Mouse (Mus musculus) urinary bladder, adult 2 months (tissue): ENCODE data around the gene Smim27. TPM values are rescaled to one million over a fixed set of nuclear protein-coding genes. Genes with fewer than 3 reads are reported as not detected.

Source experiments
- DNase-seq: peaks from one replicate; pipeline ENCODE4 v3.0.0; 2022; ENCODE audit warnings: low spot score
- polyA plus RNA-seq: library from polyadenylated mRNA; depleted of rRNA; stranded (reverse); fragments of >200 nt; gene quantifications from 2 replicates; pipeline ENCODE4 v1.2.3, GENCODE M21; 2012; rRNA removed

The Smim27 gene
- 12.0 and 19.4 TPM in 2 replicates for polyA plus RNA-seq

DNA sequence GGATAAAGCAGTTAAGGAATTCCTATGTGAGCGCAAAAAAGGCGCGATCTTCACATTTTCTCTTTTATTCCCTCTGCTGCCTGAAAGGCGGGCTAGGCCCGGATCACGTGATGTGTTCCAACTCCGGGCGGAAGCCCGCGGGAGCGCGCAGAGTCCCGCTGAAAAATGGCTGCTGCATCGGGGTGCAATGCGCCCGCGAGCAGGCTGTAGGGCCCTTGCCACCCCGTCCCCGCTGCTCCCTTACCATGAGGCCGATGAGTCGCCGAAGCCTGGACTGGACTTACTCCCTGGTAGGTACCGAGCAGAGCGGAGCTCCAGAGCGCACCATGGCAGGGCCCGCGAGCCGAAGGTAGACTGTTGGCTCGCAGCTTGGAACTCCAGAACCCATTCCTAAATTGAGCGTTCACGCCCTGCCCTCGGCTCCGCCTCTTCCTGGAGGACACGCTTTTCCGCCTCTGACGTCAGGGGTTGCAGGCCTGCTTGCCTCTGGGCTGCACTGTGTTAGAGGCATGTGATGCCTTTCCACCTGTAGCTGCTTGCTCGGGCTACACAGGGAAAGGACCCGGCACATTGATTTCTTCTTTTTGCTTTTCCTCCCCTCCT, at the start of gene Smim27, which contains the start of gene Topors:
Gene Smim27, plus strand, starts transcription at position 150 of the 603 bp plus-strand sequence.
Gene Topors, minus strand, starts transcription at position 421 of the 603 bp plus-strand sequence.
- DNase-seq: peak; percentile 94

DNA sequence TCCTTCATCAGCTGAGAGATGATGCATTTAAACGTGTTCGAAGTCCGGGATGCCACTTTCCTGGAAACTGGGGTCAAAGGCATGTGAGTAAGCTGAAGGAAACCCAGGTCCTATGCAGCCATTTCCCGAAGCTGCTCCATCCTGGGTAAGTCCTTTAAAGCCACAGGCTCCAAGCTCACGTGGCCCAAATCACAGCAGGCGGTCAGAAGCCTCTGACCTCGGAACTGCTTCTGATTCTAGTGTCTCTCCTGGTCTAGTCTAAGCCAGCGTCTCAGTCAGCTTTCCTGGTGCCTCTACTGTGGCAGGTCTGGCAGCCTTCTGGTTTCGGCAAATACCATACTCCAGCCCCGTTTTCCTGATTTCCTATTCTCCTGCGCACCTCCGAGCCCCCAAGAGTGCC, 48.9 kb upstream of the Smim27 start:
- no peak for DNase-seq

DNA sequence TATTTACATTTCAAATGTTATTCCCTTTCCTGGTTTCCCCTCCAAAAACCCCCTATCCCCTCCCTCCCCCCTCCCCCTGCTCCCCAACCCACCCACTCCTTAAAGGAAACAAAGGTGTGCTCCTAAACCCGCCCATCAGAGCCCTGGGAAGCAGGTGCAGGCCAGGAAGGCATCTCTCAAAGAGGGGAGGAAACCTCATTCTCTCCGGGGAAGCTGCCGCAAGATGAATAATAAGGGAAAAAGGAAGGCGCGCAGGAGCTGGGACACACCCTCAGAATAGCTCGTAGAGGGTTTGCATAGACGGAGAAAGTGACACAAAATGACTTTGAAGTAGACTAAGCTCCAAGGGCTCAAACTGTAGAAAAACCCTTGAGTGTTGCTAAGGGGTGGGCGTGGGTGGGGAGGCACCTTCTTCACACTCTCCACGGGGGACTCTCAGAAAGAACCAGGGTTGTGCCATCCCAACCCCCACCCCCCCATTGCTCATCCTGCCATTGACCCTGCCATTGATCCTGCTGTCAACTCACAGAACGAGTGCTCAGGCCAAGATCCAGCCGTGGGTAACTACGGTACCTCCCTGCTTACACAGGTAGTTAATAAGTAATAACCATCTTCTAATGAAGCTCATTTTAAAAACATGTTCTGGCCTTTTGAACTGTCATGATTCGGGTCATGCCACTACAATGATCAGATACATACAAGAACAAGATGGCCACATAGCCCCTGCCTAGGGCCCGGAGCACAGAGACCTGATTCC, 48.2 kb upstream of the Smim27 start:
- no peak for DNase-seq

DNA sequence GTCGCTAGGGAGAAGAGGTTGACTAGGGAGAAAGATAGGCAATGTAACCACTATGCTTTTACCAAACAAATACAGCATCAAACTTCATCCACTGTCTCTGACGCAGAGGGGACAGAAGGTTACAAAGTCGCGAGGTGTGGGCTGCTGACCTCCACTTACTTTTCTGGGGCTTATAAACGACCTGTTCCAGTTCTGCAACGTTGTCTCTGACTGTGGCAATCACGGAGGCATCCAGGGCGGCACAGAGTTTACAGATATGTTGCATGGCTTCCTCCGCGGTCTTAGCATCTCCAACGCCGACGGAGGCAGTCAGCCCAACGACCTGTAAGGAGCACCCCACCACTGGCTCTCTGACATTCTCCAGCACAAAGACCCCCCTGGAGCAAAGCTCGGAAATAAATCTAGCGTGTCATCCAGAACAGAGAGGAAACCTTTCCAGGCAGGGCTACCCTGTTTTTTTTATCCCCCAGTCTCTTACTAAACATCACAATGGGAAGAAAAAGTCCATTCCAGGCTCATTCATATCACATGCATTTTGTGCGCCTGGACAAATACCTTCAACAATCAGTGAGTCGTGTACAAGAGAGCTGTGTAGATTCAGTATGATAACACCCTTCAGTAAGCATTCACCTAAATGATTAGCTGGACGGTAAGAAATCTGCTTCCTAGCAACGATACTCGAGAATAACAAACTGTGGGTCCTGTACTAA, 47.3 kb upstream of the Smim27 start:
- DNase-seq: no peak

DNA sequence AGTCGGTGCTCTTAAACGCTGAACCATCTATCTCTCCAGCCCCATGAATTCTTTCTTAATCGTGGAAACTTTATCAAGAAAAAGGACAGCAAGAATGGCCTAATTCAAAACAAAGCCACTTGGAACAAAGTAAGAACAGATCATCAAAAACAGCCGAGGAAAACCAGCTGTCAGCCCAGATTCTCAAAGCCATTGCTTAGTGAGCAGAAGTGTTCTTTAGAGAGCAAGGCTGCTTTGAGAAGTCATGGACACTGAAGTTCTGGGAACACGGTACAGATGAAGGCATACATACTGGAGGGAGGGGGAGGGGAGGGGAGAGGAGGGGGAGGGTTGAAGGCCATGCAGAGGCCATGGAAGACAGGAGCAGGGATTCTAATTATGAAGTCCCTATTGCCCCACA, 43.3 kb upstream of the Smim27 start:
- DNase-seq: no peak

DNA sequence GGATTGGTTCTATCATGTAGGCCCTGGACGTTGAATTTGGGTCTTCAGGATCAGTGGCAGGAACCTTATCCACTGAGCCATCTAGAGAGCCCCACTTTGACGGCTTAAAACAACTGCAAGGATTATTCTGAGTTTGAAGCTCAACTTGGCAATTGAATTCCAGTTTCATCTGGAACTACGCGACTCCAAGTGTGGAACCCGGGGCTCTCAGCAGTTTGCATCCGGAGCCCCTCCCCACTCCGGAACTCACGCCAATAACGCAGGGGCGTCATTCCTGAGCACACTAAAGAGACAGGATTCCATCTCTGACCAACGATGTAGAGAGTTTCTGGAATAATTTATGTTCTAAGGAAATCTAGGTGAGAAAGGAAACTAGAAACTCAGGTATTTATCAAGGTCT, 42.2 kb upstream of the Smim27 start:
- DNase-seq: no peak

DNA sequence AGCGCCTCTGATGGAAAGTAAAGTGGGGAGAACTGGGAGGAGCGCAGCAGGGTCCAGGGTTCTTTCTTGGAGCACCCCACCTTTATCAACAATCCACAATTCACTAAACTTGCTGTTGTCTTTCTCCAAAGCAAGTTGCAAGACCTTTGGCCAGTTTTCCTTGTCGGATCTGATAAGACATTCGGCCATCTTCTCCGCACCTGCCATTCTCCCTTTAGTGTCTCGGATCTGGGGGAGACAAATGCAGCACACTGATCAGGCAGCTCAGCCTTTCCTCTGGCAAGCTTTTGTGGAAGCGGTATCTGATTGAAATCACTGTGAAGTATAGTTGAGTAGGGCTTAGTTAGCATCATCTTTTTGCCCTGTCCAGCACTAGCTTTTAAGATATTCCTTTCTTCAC, 41.5 kb upstream of the Smim27 start:
- DNase-seq: no peak

DNA sequence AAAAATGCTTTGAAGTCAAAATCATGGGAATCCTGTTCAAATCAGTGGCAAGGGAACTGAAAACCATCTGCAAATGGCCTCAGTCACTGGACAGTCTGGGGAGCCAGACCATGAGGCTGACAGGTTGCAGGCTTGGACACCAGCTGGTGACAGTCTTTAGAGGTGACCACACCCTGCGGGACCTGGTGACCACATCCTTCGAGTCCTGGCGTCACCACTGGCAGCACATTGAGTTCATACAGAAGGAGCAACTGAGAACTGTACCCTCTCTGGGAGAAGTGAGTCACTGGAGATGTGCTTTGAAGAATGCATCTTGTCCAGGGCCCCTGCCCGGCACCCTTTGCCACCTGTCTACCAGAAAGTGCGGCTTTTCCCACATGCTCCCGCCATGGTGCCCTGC, 39.7 kb upstream of the Smim27 start:
- no peak for DNase-seq

DNA sequence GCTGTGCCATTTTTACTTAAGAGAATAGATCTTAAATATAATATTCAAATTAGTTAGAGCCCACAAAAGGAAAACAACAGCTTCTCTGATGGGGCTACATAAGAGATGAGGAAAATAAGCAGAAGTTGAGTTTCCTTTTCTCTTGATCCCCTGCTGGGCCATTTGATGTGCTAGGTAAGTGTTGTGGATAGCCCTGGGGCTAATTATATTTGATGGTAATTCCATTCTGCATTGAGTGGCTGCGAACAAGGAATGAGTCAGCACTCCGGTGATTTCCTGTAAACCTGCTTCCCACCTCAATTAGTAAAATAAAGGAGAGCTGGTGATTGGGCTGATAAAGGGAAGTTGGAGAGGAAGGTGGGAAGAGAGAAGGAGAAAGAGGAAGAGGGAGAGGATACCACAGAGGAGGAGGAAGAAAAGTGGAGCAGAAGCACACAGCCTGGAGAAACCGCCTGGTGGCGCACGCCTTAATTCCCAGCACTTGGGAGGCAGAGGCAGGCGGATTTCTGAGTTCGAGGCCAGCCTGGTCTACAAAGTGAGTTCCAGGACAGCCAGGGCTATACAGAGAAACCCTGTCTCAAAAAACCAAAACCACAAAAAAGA, 36.2 kb upstream of the Smim27 start:
- no peak for DNase-seq

DNA sequence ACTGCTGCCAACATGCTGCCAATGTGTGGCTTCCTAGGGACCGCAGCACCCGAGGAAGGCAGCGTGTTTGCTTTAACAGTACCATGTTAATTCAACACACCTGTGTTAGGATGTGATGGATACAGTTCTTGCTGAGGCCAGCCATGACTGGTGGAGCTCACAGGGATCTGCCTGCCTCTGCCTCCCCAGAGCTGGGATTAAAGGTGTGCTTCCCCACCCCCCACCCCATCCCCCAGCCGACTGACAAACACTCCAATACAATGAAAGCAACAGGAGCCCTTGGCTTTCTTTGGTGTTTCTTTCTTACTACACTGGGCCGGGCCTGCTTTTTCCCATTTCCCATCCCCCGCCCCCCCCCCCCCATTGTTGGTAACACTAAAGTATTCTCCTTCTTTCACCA, 35.1 kb upstream of the Smim27 start:
- no peak for DNase-seq

DNA sequence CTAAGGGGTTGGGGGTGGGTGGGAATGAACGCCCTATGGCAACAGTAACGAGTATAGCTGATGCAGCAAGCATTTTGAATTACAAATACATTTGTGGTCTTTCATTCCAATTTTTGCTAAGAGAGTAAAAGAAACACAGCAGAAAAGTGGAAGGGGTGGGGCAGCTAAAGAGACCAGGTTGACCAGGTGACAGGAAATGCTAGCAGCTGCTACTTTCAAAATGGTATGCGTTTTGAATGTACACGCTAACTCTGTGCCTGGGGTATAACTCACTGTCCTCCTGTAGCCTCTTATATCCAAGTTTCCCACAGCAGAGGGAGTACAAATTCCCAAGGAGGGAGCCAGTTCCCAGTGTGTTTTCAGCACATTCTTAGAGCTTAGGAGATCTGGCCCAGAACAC, 32.5 kb upstream of the Smim27 start:
- no peak for DNase-seq

DNA sequence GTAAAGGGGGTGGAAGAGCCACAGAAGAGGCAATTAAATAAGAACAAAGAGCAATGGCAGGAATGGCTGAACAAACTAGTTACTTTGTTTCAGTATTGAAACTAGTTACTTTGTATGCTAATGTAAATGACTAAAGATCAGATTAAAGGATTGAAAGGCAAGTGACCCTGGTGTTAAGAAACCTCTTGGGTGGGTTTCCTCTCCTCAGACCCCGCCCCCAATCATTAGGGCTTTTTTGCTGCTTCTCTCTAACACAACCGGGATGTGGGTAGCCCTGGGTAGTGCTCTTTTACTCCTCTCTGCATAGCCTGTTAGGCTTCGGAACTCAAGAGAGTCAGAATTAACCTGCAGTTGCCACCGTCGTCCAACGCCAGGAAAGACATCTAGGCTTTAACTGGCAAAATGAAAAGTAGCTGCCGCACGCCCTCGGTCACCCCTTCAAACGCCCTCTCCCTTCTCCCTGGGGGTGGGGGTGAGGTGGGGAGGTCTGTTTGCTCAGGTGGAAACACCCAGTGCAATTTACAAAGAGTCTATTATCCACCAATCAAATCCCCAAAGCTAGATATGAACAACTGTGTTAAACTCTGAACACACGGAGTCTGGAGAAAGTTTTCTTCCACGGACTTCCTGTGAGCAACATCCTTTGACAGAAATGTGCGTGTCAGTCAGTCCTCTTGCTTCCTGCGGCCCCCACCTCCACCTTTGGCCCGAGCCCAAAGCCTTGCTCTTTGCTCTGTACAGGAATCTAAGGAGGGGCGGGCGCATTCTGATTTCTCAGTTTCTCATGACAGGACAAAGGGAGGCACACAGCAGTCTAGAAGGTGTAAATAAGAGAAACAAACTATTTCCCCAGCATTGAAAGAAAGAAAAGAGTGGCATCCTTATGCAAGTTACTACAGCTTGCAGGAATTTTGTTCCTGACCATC, 30.6 kb upstream of the Smim27 start:
- DNase-seq: no peak

DNA sequence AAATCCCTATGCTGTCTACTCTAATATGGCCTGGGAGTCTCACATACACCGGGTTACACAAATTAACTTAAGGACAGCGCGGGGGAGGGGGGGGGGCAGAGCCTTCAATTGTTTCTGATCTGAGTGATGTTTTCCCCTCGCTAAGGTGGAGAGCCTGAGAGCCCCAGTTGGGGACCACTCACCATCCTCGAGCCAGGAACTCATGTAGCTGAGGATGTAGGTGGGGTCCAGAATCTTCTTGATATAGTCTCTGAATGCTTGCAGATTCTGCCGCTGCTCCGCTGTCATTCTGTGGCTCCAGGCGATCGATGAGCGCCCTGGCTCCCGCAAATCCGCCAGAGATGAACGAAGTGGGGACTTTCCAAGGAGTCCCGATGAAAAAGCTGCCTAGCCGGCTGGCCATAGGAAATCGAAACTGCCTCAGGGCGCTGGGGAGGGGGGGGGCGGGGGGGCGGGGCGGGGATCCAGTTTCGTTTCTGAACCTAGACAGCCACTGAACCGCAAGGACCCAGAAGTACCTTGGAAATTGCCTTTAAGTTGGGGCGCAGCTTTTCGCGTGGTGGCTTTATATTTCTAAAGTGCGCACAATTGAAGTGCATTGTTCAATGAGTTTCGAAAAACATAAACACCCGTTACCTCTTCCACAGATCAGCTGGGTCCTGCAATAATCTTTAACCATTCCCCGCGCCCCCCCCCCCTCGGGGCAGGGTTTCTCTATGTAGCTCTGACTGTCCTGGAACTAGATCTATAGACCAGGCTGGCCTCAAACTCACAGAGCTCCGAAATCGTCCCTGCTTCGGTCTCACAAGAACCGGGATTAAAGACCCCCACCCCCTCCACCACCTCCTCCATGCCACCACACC, 29.7 kb upstream of the Smim27 start, which contains the start of gene Ddx58:
Gene Ddx58, minus strand, starts transcription at position 420 of the 863 bp plus-strand sequence.
- DNase-seq: peak; percentile 30

DNA sequence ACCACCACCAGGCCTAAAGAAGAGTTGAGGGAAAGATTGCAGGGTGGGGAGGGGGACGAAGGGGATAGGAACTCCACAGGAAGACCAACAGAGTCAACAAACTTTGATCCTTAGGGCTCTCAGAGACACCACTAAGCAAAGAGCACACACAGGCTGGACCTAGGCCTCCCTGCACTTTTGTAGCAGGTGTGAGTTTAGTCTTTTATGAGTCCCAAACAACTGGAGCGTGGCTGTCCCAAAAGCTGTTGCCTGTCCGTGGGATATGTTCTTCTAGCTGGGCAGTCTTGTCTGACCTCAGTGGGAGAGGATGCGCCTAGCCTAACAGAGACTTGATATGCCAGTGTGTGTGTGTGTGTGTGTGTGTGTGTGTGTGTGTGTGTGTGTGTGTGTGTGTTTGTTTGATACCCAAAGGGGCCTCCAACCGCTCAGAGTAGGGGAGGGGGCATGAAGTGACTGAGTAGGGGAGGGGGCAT, 29.1 kb upstream of the Smim27 start:
- no peak for DNase-seq

DNA sequence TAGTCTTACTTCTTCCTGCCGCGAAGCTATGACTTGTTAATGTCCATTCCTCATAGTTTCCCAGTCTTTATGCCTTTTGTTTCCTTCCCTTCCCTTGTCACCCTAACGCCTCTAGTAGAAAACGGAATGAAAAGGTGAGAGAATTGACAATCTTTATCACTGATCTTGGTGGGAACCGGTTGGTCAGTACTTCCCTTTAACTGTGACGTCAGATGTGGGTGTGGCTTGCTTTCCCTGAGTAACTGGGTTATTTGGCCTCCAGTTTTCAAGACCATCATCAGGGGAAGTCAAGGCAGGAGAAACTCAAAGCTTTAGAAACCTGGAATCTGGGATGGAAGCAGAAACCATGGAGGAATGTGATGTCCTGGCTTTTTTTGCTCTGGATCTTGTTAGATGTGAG, 27.5 kb upstream of the Smim27 start:
- DNase-seq: no peak

DNA sequence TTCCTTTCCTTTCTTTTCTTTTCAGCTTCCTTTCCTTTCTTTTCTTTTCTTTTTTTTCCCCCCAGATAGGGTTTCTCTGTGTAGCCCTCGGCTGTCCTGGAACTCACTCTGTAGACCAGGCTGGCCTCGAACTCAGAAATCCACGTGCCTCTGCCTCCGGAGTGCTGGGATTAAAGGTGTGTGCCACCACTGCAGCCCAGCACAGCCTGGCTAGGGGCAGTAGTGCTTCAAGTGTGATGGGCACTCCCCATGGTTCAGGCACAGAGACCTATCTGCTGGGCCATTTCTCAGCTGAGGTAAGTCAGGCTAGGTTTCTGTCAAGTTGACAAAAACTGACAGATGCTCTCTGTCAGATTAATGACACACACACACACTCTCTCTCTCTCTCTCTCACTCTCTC, 26.4 kb upstream of the Smim27 start:
- DNase-seq: no peak

DNA sequence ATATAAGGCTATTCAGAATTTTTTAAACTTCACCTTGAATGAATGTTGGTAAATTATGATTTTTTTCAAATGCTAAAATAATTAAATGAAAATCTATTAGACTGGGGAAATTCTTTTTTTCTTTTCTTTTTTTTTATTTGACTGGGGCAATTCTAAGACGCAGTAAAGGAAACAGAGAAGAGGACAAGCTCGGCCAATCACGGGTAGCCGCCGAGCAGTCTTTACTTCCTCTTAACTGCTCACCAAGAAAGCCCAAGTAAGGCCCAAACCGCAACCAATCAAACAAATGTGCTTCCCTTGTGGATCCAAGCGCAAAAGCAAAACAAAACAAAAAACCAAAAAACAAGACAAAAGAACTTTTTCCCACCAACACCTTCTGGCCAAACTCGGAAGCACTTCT, 25.3 kb upstream of the Smim27 start:
- no peak for DNase-seq

DNA sequence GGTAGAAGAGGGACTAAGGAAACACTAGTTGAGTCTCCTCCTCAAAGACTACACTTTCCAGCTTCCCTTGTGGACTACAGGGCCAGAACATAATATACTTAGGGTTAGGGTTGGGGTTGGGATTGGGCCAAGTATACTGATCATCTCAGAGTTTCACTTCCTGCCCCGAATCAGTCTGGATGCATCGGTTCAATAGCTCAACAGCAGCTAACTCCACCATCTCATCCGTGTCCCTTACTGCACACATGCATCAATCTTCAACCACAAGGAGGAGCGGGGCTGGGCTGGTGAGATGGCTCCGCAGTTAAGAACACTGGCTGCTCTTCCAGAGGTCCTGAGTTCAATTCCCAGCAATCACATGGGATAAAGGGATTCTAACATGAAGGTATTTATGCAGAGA, 18.4 kb upstream of the Smim27 start:
- no peak for DNase-seq

DNA sequence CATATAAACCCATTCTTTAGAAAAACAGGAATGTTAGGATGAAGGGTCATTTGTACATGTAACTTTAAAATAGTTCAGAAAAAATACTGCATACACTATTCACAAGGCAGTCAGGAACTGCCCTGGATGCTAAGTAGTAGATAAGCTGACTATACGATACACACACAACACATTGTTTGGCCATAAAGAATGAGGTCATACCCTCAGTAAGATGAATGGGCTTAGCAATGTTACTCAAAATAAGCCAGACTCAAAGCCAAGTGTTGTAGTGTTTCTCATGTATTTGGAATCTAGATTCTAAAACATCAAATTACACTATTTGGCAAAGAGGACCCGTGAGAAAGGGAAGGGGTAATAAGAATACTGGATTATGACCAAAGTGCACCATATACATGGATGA, 15.6 kb upstream of the Smim27 start:
- DNase-seq: no peak

DNA sequence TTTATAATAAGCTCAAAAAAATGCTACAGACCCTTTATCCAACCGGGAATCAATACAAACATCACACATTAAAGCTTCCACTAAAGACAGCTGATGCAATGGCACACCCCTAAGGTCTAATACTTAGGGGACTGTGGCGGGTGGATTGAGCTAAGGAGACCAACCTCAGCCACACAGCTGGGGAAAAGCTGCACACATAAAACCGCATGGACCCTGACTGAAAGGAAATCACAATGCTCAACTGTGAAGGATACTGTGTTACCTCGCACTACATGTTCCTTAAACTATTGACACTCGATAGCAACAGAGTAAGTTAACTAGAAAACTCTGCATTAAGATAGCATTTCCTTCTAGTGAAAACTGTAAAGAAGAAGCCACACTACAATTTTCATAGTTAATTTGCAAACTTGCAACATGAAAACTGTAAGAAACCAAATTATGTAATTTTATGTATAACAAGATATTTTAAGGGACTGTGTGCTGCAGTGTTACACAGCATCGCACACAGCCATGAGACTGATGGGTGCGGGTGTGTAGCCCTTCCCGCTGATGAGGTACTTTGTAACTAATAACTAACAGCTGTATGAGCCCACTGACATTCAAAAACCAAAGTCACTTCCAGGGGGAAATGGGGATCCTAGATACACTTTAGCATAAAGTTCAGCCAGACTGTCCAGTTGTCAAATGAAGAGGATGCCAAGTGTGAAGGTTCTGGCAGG, 14.8 kb upstream of the Smim27 start:
- DNase-seq: no peak
